Mouse (Mus musculus): ENCODE data around the gene Kcna5.

Kcna5 gene

DNA sequence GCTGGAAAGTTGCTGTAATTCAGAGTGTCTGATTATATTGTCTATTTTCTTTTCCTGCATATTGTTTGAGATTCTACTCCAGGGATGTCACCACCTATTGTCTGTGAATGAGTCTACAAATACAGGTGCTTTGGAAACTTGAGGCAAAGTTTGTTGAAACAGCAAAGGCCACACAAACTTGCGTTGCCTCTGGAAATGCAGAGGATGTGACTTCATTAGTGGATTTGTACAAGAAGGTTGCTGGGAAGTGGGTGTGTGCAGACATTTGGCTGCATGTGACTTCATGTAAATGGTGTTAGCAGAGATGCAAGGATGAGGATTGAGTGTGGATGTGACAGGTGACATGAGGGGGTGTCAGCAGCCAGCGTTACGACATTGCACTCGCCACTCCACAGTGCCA is 1.7 kb upstream of the Kcna5 start:
- no peak for DNase-seq (ENCODE audit: low spot score in 2 of 2)

DNA sequence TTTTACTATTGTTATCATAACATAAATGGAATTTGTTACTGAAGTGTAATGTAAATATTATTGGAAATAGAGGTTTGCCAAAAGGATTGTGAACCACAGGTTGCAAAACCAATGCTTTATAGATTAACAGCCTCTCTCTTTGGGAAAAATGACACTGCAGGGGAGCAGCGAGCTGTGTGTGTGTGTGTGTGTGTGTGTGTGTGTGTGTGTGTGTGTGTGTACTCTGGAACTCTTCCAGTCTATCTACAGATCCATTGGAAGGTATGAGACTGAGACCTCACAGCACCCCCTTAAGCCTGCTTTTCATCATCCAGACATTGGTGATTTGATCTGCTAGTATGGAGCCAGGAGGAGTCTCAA is 679 bp upstream of the Kcna5 start:
- no peak for DNase-seq (ENCODE audit: low spot score in 2 of 2)

DNA sequence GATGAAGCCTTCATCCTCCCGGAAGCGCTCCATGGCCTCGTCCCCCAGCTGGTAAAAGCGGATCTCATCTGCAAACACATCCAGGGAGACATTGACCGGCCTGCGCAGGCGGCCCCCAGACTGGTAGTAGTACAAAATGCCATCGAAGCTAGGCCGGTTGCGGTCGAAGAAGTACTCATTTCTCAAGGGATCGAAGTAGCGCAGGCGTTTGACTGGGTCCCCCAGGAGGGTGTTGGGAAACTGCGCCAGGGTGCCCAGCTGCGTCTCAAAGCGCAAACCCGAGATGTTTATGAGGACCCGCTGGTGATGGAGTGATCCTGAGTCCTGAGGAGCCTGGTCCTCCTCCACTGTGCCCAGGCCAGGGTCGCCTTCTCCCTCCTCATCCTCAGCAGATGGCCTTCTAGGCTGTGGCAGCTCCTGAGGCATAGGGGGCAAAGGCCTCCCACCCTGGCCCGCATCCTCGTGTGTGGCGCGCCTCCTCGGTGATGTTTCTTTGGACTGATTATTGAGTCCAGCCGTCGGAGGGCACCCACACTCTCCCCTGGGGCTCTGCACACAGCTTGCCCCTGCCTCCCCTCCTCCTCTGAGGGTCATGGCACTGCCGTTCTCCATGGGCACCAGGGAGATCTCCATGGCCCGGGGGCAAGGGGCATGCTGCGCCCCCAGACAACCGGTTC is 543 bp downstream of the Kcna5 start:
- DNase-seq (ENCODE audit: low spot score in 2 of 2), result no peak

DNA sequence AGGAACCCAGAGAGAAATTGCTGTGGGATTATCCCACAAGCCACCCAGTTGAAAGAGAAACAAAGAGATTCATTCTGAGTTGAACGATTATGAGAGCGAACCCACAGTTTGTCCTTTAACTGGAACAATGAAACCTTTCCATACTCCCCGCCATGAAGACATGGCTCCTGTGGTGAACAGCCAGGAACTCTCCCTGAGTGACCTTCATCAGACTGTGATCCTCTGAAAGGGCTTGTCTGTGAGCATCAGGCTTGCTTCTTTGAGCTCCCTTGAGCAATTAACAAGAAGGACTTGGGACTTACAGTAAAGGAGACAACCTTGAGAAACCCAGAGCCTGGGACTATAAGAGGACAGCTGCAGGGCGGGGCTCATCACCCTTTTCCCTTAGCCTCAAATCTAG is 3.9 kb downstream of the Kcna5 start:
- DNase-seq (ENCODE audit: low spot score in 2 of 2), result no peak

DNA sequence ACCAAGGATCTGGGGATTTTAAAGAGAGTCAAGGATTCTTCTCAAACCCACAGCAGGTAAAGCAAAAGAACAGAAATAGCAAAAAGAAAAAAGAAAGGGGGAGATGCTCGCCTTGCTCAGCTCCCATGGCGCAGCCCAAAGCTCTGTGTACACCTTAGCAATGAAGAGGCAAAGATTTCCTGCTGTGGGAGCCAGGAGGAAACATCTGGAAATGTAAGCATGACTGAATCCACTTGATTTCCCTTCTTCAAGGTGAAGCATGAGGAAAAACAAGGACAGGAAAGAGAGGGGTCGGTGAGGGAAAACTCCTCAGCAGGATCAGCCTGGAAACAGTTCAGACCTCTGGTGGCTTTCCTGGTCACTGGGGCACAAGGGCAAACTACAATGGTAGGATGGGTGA is 5.2 kb downstream of the Kcna5 start:
- DNase-seq (ENCODE audit: low spot score in 2 of 2), result no peak

DNA sequence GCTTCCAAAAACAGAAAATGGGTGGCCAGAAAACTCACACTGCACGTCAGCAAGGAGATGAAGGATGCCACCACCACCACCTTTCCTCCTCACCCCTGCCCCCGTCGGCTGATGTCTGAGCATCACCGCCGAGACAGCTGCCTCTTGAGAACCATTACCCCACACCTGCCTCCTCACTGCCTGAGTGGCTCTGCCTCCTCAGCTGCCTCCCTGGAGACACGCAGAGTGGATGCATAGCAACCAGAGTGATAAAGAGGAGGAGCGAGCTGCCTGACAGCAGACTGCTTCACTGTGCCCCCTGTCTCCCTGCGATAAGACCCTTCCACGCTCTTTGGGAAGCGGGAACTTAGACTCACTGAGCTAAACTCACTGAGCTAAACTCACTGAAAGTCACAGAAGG is 20.5 kb downstream of the Kcna5 start:
- peak; percentile 24 to 41 for DNase-seq (ENCODE audit: low spot score in 2 of 2)

DNA sequence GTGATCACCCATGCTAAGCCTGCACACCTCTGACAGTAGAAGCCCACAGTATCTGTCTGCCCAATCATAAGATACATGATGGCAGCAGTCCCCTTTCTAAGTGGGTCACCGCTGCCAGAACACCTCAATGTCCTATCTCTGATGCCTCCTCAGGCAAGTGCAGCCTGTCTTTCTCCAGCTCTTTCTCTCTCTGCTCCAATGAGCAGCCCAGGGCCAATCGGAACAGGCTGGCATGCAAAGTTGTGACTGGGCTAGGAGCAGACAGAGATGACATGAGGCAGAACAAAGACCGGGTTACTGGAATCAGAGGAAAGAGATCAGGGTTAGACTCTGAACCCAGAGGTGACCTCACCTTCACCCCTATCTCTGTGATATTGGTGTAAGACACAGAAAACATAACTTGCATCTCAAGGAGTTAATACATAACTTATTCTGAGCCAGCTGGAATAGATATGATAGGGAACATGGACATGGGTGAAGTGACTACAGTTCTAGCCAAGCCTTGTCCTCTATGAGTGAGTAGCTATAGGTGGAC is 21.4 kb downstream of the Kcna5 start:
- no peak for DNase-seq (ENCODE audit: low spot score in 2 of 2)

DNA sequence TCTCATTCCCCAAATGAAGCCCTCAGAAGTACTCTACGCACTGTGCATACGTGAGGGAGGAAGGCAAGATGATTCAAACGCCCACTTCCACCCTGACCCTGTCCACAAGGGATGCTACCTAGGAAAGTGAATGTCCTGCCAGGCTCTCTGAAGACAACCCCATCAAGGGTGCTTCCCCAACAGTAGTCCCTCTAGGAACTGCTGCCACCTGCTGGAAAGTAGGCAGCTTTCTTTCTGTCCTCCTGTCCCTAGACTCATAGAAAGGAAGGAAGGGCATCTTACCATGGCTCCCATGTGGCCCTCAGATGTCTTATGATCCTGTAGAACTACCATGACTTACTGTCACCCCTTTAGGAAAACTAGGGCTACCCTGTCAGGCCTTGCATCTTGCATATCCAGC is 22.1 kb downstream of the Kcna5 start:
- no peak for DNase-seq (ENCODE audit: low spot score in 2 of 2)

DNA sequence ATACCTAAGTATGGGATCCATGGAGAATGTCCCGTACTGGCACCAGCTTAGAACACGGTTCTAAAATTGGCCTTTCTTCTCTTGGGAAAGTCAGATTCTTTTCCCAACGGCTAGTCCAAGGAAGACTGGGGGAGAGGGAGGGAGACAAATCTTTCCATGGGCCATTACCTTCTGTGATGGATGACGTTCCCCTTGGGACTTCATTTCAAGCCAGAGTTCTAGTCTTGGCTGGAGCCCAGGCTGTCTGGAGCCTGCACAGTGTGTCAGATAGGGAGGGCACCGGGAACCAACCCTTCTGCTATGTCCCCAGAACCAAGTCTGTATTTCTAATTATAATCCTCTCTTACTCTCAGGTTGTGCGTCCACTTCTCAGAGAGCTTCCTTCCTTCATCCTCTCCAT is 26.5 kb downstream of the Kcna5 start:
- DNase-seq (ENCODE audit: low spot score in 2 of 2), result no peak

DNA sequence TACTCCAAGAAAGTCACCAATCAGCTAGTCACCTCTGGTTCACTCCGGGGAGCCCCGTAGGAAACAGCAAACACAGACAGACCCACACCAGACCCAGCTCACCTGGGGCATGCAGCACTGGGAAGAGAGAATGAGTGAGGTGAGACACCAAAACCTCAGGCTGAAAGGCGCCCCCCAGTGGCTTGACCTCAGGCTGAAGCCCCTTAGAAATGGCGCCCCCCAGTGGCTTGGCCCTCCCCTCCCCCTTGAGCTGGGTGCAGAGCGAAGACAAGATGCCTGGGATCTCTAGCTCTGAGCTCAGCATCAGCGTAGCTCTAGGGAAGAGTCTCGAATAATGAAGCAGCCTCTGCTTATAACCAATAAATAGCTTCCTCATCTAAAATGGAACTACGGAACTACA is 31.3 kb downstream of the Kcna5 start:
- DNase-seq (ENCODE audit: low spot score in 2 of 2), result no peak

DNA sequence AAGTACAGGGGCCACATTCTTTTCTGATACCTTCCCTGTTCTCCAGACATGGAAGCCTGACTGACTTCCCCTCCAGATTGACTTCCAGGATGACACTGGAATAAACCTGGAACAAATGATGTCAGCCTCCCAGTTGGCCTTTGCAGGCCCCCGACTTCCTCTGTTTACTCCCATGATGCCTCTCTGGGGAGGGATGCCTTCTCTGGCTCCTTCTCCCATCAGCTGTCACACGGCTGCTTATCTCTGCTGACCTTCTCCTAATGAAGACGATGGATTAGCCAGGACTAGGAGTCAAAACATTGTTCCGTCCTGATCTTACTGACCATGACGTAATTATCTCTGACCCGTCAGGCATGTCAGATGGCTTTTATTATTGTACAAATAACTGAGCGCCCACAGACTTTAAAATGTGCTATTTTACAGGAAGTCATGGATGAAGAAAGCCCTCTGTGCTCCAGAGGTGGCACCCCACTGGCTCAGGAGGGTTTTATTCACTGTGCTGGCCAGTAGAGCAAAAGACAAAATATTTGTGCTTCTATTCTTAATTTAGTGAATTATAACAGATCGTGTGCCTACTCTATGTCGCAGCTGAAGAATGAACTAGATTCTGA is 32.4 kb downstream of the Kcna5 start:
- no peak for DNase-seq (ENCODE audit: low spot score in 2 of 2)

DNA sequence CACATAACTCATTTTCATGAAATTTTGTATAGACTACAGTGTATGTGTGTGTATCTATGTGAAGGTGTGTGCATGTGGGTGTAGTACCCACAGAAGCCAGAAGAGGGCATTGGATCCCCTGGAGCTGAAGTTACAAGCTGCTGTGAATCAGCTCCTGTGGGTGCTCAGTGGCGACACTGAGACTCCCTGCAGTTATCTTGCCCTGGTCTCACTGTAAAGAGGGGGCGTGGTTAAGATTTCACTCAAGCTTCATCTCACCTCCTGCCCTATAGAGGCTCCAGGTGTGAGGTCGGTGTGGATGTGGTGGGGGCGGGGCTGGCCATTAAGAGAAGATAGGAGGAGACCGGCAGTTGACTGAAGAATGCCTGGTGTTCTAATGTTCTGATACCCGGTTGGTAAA is 34.2 kb downstream of the Kcna5 start:
- DNase-seq (ENCODE audit: low spot score in 2 of 2), result no peak

DNA sequence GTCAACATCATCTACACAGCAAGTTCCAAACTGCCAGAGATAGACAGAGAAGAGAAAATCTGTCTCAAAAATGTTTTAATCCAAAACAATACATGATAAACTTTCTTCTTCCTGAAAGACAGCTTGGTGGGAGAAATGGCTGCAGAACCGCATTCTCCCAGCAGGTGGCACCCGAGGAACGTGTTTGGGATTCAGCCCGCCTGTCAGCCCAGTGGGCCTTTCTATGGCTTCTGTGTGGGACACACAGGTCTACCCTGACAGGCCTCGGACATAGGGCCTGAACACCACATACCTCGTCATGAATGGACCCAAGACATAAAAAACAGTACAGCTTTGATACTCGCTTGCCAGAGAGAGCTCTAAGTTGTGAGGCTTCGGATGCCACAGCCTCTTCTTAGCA is 35.1 kb downstream of the Kcna5 start:
- DNase-seq (ENCODE audit: low spot score in 2 of 2), result peak; percentile 48 to 86

DNA sequence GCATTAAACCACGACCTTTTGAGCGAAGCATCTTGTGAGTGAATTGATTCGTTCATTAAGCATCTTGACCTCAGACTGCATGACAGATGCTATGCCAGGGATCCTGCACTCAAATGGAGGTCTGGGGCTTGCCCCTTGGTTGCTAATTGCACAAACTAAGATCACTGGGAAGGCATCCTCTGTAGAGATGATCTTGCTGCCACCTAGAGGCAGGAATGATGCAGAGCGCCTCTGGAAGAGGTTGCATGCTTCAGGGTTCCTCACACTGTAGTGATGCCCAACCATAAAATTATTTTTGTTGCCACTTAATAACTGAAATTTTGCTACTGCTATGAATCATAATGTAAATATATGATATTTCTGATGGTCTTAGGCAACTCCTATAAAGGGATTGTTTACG is 37.3 kb downstream of the Kcna5 start:
- peak; percentile 35 to 60 for DNase-seq (ENCODE audit: low spot score in 2 of 2)

DNA sequence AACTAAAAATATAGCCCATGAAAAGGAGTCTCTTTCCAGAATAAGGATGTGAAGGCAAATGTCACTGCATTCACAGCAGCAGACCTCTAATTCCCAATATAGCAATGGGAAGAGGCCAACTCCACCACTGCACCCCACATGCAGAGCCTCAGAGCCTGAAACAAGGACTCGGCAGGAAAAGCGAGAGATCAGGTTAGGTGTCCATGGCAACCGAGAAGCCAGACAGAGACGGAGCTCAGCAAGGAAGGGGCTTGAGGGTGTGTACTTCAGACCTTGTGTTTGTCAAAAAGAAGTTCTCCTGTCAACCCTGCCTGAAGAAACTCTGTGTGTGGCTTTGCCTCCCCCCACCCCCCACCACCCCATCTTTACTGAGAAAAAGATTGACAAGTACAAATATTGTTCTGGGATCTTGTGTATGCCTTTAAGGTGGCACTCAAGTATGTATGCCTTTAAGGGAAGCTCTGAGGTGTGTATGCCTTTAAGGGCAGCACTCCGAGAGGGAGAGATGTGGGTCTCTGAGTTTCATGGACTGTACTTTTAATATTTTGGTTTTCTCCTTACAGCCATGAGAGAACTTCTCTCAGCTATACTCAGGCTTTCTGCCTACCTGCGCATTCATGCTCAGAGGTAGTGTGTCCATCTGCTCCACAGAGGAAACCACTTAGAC is 37.9 kb downstream of the Kcna5 start:
- DNase-seq (ENCODE audit: low spot score in 2 of 2), result no peak

DNA sequence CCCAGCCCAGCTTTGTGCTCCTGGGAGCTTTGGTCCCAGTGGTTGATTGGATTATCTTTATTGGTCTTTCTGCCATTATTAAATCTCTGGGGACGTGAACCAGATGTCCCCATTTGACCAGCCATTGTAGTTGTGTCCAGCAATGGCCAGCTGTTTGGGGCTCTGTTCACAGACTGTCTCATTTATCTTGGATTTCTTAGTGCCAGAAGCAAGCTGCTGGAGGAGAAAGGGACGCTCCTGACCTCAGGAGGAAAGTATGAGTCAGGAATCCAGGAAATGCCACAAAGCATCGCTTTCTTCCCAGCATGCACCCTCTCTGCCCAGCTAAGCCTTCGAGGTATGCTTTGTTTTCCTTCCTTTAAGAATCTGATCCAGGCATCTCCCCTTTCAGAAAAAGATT is 48.1 kb downstream of the Kcna5 start:
- DNase-seq (ENCODE audit: low spot score in 2 of 2), result no peak

DNA sequence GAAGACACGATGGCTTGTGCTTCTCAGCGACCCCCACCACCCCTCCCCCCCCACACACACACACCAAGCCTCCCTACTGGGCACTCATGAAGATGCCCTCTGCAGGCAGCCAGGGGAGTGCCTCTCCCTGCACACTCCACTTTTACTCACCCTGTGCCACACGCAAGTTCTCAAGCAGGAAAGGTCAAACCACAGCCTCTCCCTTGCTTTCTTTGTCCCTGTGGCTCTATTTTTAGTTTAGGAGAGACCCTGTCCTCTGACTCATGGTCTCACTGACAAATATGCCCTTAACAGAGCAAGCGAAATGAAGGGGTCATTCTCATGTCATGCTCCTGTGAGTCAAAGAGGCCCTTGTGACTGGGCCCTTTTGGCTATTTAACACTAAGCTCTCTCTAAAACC is 50.3 kb downstream of the Kcna5 start:
- DNase-seq (ENCODE audit: low spot score in 2 of 2), result no peak

DNA sequence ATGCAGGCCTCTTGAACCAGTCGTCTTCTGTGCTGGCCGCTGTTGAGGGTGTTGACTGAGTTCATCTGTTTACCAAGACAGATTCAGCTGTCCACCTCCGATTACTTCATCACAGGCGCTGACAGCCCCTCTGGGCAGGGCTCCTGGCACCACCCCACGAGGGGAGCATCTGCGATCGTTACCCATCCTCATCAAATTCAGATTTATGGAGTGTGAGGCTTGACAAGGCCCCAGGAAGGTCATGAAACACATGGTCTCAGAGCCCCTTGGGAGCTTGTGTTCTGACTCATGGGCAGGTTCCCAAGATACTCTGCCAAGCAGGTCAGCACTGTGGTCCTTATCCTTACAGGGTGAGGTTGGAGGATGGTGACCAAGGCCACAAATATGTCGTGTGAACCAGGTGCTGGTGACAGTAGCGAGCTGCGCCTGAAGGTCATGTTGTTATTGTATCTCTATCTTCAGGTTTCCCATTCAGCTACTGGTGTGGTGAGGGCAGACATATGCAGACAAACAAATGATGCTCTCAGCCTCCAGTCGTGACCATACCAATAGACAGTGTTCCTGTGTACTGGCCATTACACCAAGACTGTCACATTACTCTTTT is 51.8 kb downstream of the Kcna5 start:
- no peak for DNase-seq (ENCODE audit: low spot score in 2 of 2)
